Mouse (Mus musculus) olfactory bulb, adult 2 months (tissue): ENCODE data around the gene Igfbp7.

Experiments
- CTCF ChIP-seq: fragments of 200-500 bp; IDR thresholded peaks from 2 replicates; pipeline ENCODE4 v1.5.1; 2012; ENCODE audit warnings: low read depth, mild to moderate bottlenecking, low read length, moderate library complexity; ENCODE audit not compliant: insufficient read depth
- POLR2A ChIP-seq: fragments of 200-500 bp; IDR thresholded peaks from 2 replicates; pipeline ENCODE4 v1.6.1; 2012; ENCODE audit warnings: mild to moderate bottlenecking, low read depth, low read length, moderate library complexity; ENCODE audit not compliant: insufficient read depth

DNA sequence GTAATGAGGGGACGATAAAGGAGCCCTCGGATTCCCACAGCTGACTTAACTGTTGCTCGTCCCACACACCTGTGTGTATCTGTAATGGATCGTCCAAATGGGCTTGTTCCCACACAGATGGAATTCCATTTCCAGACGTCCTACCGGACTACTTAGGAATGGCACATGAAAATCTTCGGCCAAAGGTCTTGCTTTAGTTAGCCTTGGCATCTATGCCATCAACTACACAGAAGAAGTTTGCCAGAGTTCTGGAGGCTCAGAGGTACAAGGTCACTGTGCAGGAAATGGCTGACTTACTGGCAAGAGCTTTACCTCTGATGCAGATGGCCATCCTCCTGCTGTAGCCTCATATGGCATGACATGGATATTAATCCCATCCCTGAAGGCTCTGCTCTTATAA lies 26.6 kb downstream of the Igfbp7 start:
- TF ChIP-seq POLR2A: no peak
- TF ChIP-seq CTCF: no peak
